Mouse (Mus musculus) ES-Bruce4 (cell line): ENCODE results near the gene Fabp6.

Experiments used
- CTCF ChIP-seq: IDR thresholded peaks from one replicate; pipeline ENCODE4 v1.8.1; 2011; ENCODE audit warnings: low read depth, low read length
- POLR2A ChIP-seq: IDR thresholded peaks from one replicate; pipeline ENCODE4 v1.8.1; 2011; ENCODE audit warnings: low read length; ENCODE audit not compliant: insufficient read depth

DNA sequence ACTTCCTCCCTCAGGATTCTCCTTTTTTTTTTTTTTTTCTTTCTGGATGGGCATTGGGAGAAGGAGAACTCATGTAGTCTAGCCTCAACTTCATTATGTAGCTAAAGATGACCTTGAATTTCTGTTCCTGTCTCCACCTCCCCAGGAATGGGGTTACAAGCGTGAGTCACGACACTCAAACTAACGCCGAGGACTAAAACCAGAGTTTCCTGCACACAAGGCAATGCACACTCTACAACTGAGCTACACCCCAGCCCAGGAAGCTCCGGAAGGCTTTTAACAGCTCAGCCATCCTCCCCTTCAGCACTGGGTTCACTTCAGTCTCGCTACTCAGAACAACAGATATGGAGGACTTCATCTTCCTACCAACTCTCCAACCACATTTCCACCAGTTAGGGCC is 3.6 kb upstream of the Fabp6 start:
- TF ChIP-seq POLR2A (no peak), CTCF (no peak)
